Mouse (Mus musculus) megakaryocyte, embryonic 14.5 days (primary cell): ENCODE measurements around the gene Plch2. TPM values are rescaled to one million over a fixed set of nuclear protein-coding genes. Genes with fewer than 3 reads are reported as not detected.

Source experiments
- H3K27me3 ChIP-seq: replicated peaks from 2 replicates; pipeline ENCODE3; 2012; ENCODE audit warnings: inconsistent platforms
- H3K36me3 ChIP-seq: replicated peaks from 2 replicates; pipeline ENCODE3; 2012; ENCODE audit warnings: low read length, inconsistent platforms, mixed read lengths
- H3K4me1 ChIP-seq: 2 replicates; pipeline ENCODE4 v1.6.1; 2012; ENCODE audit warnings: inconsistent platforms
- H3K4me3 ChIP-seq: replicated peaks from 2 replicates; pipeline ENCODE3; 2012; ENCODE audit warnings: moderate library complexity, mild to moderate bottlenecking, inconsistent platforms
- H3K9me3 ChIP-seq: 2 replicates; pipeline ENCODE4 v1.6.1; 2012; ENCODE audit warnings: inconsistent platforms
- FLI1 ChIP-seq: IDR thresholded peaks from 2 replicates; pipeline ENCODE4 v1.6.1; 2012; ENCODE audit warnings: low read length, inconsistent platforms, mixed read lengths
- GATA1 ChIP-seq: IDR thresholded peaks from 3 replicates; pipeline ENCODE4 v1.6.1; 2012; ENCODE audit warnings: mixed read lengths, low read length, inconsistent platforms, borderline replicate concordance
- polyA plus RNA-seq: library from polyadenylated mRNA; stranded (reverse); fragments of >175 nt; gene quantifications from 2 replicates; pipeline ENCODE4 v1.2.3, GENCODE M21; 2012; ENCODE audit warnings: low replicate concordance; ENCODE audit not compliant: insufficient read depth

The Plch2 gene
- polyA plus RNA-seq: 0.27 and 0.88 TPM in 2 replicates

DNA sequence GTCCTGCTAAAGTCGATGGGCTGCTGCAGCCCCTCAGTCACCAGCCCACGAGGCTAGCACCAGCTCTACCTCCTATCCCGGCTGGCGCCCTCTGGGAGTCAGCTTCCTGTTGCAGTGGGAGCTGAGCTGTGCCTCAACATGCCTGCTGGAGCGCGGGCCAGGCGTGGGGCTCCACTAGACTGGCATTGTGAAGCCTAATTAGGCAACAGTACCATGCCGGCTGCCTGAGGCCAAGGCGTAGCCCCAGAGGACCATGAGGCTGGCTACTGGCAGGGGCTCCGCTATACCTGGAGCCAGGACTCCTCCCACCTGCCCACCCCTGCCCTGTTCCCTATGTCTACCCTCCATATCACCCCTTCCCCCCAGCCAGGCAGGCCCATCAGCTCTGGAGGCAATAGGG is at the start of gene Plch2:
Plch2 (minus strand) TSS at position 61 of the 400 bp plus-strand sequence.
- Histone ChIP-seq H3K4me3 (no peak within 1 kb of the TSS), H3K4me1 (peaks cover 19% of the 10 kb centered on the region), H3K27me3 (peaks cover 78% of the 10 kb centered on the region), H3K9me3 (no peaks in the 10 kb centered on the region), H3K36me3 (no peaks in the 10 kb centered on the region)
- TF ChIP-seq FLI1 (no peak), GATA1 (no peak)

DNA sequence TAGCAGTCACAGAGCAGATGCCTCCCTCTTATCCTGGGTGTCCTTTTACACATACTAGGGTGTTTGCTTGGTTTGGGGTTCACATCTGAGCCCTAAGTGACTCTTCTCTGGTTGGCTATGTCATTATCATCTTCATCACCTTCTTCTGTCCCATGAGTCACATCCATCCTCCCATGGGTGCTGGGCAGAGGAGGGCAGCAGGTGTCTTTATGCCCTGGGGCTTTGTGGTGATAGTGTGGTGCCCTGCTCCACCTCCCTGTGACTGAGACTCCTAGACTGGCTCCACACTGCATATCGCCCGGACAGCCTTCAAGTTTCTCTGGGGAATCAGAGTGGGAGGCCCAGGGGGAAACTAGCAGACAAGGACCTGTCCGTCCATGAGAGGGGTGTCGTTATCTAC is 42.0 kb upstream of the Plch2 start:
- H3K4me3 ChIP-seq: no peak overlapping the region
- no peaks in the 10 kb centered on the region for H3K36me3 ChIP-seq
- peaks cover 35% of the 10 kb centered on the region for H3K27me3 ChIP-seq
- peaks cover 56% of the 10 kb centered on the region for H3K4me1 ChIP-seq
- TF ChIP-seq FLI1 (no peak), GATA1 (no peak)
- H3K9me3 ChIP-seq: no peaks in the 10 kb centered on the region

DNA sequence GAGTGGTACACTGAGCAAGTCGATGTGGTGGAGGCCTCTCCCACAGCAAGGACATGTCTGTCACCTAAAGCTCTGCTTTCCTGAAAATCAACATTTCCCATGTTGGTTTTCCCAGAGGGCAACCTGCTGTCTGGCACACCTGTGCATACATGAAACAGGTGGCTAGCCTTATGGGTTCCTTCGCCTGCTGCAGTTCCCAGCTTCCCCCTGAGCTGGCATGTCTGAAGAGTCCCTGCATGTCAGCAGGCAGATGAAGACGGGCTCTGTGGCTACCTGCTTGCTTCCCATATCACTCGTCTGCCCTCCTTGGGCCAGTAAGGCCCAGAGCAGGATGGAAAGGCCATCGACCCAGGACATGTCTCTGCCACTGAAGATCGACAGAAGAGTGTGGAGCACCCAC is 40.9 kb upstream of the Plch2 start:
- Histone ChIP-seq H3K4me1 (peaks cover 67% of the 10 kb centered on the region), H3K36me3 (peaks cover 8% of the 10 kb centered on the region), H3K4me3 (no peak overlapping the region), H3K9me3 (no peaks in the 10 kb centered on the region), H3K27me3 (peaks cover 35% of the 10 kb centered on the region)
- TF ChIP-seq GATA1: no peak
- TF ChIP-seq FLI1: no peak

DNA sequence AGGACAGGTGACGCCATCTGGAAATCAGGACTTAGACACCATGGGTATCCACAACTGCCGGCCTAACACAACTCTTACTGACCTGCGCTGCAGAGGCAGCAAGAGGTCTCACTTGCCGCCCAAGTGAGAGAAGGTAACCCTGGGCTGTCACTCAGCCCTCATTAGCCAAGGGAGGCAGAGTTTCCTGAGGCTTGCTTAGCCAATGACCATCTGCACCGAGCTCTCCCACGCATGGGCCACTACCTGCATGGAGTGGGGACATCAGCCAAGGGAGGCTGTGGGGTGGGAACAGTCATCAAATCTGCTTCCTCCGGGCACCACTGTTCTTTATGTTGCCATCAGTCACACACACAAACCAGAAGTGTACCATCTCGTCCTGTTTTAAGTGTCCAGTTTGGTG is 39.4 kb upstream of the Plch2 start:
- Histone ChIP-seq H3K4me1 (peaks cover 65% of the 10 kb centered on the region), H3K27me3 (peaks cover 26% of the 10 kb centered on the region), H3K36me3 (peaks cover 13% of the 10 kb centered on the region), H3K4me3 (no peak overlapping the region), H3K9me3 (no peaks in the 10 kb centered on the region)
- no peak for TF ChIP-seq FLI1
- no peak for TF ChIP-seq GATA1

DNA sequence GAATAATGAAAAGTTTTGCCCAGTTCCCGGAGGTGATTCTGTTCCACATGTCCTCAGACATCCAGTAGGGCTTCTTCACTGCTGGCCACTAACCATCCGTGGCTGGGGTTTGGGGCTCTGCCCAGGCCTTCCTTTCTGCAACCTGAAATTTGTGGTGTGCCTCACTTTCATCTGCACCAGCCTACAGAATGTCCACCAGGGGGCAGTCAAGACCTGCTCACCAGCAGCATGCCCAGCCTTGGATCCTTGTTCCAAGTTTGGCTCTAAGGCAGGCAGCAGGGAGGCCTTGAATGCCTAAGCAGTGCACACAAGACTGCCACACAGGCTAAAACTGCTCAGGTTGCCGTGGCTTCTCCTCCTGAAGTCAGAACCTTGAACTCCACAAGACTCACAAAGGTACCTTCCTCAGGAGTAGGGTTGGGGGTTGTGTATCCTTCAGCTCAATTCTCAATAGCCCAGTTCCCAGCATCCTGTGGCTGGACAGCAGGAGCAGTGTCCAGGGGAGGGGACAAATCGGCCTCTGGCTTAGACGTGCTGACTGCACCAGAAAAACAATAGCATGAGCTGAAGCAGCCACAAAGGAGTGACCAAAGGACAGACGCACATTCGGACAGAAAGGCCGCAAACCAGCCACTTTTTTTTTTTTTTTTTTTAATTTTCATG is 38.8 kb upstream of the Plch2 start:
- peaks cover 26% of the 10 kb centered on the region for H3K27me3 ChIP-seq
- TF ChIP-seq FLI1 (no peak), GATA1 (no peak)
- peaks cover 18% of the 10 kb centered on the region for H3K36me3 ChIP-seq
- H3K4me3 ChIP-seq: peak overlapping the region; percentile 42
- no peaks in the 10 kb centered on the region for H3K9me3 ChIP-seq
- H3K4me1 ChIP-seq: peaks cover 65% of the 10 kb centered on the region

DNA sequence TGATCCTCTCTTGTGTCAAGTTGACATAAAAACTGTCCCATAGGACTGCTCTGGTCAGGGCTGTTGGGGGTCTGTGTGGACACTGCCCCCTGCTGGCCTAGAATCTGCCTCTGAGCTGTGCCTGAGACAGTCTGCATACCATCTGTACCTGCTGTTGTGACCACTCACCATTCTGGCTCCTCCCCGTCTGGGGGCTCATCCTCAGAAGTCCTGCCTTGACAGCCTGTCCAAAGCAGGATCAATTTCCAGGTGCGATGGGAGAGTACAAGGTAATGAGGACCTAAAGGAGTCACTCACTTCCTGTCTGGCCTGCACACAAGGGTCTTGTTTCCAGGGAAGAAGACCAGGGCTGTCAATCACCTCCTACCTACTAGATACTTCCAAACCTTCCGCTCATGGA is 38.0 kb upstream of the Plch2 start:
- Histone ChIP-seq H3K27me3 (peaks cover 18% of the 10 kb centered on the region), H3K36me3 (peaks cover 23% of the 10 kb centered on the region), H3K9me3 (no peaks in the 10 kb centered on the region), H3K4me3 (no peak overlapping the region), H3K4me1 (peaks cover 61% of the 10 kb centered on the region)
- TF ChIP-seq GATA1: no peak
- TF ChIP-seq FLI1: no peak

DNA sequence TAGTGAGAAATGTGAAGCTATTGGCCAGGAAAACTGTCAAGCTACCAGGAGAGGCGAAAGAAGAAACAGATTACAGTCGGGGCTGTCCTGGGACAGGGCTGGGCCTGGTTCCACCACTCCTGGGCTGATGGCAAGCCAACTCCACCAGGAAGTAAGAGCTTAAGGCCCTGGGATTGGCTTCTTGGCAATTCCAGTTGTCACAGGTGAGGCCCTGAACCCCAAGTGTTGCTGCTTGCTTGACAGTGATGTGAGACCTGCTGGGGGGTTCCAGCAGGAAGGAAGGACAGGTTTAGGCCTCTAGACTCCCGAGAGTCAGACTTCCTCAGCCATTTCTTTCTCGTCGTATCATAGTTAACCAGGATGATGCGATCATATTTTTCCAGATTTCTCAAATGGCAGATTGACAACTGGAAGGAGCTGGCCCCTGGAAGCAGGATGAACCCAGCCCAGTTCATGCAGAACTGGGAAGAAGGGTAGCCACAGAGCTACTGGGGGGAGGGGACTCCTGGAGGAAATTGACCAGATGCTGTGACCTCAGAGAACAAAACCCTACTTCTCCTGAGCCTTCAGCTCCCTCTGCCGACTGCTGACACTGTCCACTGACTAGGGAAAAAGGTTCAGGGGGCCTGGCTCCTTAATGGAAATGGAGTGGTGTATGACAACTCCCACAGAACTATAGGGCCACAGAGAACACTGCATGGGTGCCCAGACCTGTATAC is 37.0 kb upstream of the Plch2 start:
- Histone ChIP-seq H3K4me1 (peaks cover 51% of the 10 kb centered on the region), H3K9me3 (no peaks in the 10 kb centered on the region), H3K27me3 (peaks cover 12% of the 10 kb centered on the region), H3K4me3 (no peak overlapping the region), H3K36me3 (peaks cover 30% of the 10 kb centered on the region)
- no peak for TF ChIP-seq FLI1
- TF ChIP-seq GATA1: no peak

DNA sequence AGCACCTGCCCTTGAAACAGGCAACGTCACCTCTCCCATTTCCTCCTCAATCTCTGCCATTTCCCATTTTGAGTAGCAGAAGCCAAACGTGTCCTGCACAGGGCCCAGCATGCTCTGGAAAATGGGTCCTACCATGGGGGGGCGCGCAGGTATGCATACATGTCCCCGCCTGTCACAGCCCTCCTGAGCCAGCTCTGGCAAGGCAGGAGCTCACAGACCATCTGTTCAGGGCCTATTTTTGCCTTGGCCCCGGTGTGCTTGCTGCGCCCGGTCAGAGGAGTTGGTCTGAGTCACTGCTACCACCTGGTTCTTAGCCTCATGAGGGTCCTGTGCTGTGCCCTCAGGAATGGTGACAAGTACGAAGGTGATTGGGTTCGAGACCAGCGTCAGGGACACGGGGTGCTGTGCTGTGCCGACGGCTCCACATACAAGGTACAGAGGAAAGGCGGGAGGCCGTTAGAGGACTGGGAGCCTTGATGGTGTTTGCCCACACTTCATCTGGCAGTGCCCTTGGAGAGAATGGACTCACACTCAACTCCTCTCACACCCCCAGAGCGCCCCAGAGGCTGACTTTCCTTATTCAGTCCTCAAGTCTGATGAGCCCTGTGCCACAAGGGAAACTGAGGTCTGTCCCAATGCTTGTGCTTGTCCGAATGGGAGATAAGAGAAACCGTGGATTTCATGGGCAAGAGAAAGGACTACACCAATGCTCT is 36.3 kb upstream of the Plch2 start:
- H3K4me1 ChIP-seq: peaks cover 45% of the 10 kb centered on the region
- H3K4me3 ChIP-seq: no peak overlapping the region
- H3K27me3 ChIP-seq: peaks cover 4% of the 10 kb centered on the region
- peaks cover 30% of the 10 kb centered on the region for H3K36me3 ChIP-seq
- H3K9me3 ChIP-seq: no peaks in the 10 kb centered on the region
- TF ChIP-seq GATA1 (no peak), FLI1 (no peak)

DNA sequence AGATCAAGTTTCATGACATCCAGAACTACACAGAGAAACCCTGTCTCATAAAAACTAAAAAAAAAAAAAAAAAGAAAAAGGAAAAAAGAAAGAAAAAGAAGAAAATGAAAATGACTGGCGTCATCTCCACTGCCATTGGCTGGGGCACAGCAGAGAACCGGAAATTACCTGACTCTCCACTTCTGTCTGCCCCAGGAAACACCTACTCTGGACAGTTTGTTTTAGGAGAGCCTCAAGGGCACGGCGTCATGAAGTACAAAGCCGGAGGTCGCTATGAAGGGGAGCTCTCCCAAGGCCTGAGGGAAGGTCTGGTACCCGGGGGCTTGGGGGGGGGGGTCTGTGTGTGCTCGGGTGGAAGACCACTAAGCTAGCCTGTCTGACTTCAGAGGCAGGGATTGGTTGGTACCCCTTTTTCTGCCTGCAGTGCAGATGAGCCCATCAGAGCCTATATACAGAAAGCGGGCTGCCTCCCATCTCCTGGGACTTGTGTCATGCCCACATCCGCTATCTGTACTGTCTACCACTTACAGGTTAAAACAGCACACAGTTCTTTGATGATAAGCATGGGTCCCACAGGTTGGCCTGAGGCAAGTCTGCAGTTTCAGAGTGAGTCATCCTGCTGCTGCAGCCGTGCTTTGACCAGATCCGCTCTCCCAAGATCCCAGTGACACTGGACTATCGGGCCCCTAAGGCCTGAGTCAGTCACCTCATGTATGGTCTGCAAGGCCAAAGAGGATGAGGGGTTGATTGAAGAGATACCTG is 34.3 kb upstream of the Plch2 start:
- Histone ChIP-seq H3K9me3 (no peaks in the 10 kb centered on the region), H3K27me3 (no peaks in the 10 kb centered on the region), H3K4me3 (no peak overlapping the region), H3K36me3 (peaks cover 30% of the 10 kb centered on the region), H3K4me1 (peaks cover 54% of the 10 kb centered on the region)
- TF ChIP-seq FLI1: no peak
- no peak for TF ChIP-seq GATA1

DNA sequence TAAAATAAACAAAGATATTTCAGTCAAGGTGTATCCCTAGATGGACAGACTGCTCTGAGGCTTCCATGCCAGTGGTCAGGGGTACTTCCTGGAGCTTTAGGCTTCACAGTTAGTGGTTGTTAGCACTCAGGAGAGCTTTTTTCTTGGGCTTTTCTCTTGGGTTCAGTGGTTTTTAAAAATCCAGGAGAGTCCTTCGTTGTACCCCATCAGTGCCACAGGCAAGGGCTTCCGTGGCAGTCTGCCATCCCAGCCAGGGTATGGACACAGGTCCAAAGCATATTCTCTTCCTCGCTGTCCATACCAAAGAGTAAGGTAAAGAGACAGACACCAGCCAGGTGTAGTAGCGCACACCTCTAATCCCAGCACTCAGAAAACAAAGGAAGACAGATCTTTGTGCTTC is 33.6 kb upstream of the Plch2 start:
- Histone ChIP-seq H3K27me3 (no peaks in the 10 kb centered on the region), H3K9me3 (no peaks in the 10 kb centered on the region), H3K4me1 (peaks cover 51% of the 10 kb centered on the region), H3K4me3 (no peak overlapping the region), H3K36me3 (peaks cover 30% of the 10 kb centered on the region)
- TF ChIP-seq FLI1 (no peak), GATA1 (no peak)
